Mouse (Mus musculus) olfactory bulb, adult 2 months (tissue): ENCODE data around the gene Dtnb.

Experiments used
- CTCF ChIP-seq: fragments of 200-500 bp; IDR thresholded peaks from 2 replicates; pipeline ENCODE4 v1.5.1; 2012; ENCODE audit warnings: low read depth, mild to moderate bottlenecking, low read length, moderate library complexity; ENCODE audit not compliant: insufficient read depth
- POLR2A ChIP-seq: fragments of 200-500 bp; IDR thresholded peaks from 2 replicates; pipeline ENCODE4 v1.6.1; 2012; ENCODE audit warnings: mild to moderate bottlenecking, low read depth, low read length, moderate library complexity; ENCODE audit not compliant: insufficient read depth

GRCm38 (mm10) chr12:3764191-3764804, 192.1 kb downstream of the Dtnb start:
- TF ChIP-seq POLR2A, result no peak
- no peak for TF ChIP-seq CTCF
